Mouse (Mus musculus) kidney, adult 9 months (tissue): ENCODE results near the gene C1ql2.

Source experiments
- DNase-seq: peaks from one replicate; pipeline ENCODE4 v3.0.0; 2022

Gene C1ql2

DNA sequence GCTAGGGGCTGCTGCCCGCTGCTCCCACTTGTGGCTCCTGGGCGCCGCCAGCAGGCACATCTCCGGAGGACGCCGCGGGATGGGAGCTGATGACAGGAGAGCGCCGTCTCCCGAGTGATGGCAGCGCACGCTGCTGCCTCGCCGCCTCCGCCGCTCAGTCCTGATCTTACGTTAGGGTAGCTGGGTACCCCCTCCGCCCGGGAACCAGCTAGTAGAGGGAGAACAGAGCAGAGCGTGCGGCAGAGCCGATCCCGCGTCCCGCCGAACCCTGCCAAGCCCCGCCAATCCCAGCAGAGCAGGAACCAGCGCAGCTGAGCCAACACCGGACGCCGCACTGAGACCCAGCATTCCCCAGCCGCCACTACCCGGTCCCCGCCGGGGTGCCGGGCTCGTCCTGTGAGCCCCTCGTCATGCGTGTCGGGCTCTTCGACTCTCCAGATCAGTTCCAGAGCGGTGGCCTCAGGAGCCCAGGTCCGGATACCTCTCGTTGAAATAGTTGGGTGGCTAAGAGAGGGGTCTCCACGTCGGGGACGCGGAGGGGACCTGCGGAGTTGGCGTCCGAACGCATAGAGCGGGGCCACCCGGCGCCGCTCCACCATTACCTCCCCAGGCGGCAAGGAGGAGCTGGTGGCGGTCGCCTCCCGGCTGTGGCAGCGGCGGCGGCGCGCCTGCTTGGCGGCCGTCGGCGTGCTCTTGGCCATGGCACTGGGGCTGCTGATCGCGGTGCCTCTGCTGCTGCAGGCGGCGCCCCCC lies at the start of gene C1ql2:
TSS of gene C1ql2 (plus strand) at position 164 of the 753 bp plus-strand sequence.
- DNase-seq, result no peak

DNA sequence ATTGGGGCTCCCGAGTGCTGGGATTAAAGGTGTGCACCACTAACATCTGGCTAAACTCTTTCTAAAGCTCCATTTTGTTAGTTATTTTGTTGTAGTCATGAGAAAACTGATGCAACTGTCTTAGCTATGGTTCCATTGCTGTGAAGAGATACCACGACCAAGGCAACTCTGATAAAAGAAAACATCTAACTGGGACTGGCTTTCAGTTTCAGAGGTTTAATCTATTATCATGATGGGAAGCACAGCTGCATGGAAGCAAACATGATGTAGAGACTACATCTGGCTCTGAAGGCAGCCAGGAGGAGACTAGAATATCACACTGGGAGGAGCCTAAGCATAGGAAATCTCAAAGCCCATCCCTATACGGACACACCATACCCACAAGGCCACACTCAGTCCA lies 48.7 kb upstream of the C1ql2 start:
- DNase-seq, result no peak

DNA sequence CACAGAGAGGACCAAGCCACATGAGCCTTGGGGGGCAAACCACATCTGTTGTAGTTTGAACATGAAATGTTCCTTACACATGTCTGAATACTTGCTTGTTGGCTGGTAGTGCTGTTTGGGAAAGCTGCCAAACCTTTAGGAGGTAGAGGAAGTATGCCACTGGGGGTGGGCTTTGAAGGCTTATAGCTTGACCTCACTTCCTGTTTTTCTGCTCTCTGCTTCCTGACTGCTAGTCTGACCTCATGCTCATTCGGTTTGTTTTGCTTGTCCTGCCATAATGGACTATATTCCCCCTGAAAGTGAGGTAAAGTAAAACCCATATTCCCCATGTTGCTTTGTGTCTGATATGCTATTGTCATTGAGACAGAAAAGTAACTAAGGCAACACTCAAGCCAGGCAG lies 46.6 kb upstream of the C1ql2 start:
- DNase-seq, result no peak

DNA sequence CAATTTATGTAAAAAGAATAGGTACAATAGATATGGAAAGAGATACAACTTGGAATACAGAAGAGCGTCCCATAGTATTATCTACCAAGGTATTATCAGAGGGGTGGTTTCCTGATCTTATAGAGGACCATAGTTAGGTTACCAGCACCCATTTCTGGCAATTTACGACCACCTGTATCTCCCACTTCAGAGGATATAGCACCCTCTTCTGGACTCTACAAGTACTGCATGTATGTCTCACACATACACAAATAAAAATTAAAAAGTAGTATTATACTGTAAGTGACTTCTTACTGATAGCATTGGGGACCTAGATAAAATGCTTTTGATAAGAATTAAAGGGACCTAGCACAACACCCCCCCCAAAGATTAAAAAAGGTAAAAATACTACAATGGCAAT lies 43.4 kb upstream of the C1ql2 start:
- DNase-seq, result no peak

DNA sequence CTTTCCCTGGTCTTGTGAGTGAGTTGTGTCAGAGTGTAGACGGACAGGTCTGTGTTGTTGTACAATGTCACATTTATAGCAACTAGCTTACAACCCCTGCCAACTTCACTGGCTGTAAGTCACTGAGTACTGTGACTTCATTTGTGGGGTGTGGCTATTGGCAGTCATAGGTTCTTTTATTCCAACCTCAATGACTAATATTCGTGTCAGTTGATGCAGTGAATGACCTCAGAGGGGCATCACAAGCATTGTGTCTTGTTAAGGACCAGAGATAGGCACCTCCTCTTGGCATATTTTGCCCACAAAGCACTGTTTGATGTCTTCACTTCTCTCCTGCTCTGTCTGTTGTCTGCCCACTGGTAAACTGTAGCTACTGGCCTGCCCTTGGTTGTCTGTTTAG lies 34.6 kb upstream of the C1ql2 start:
- no peak for DNase-seq

DNA sequence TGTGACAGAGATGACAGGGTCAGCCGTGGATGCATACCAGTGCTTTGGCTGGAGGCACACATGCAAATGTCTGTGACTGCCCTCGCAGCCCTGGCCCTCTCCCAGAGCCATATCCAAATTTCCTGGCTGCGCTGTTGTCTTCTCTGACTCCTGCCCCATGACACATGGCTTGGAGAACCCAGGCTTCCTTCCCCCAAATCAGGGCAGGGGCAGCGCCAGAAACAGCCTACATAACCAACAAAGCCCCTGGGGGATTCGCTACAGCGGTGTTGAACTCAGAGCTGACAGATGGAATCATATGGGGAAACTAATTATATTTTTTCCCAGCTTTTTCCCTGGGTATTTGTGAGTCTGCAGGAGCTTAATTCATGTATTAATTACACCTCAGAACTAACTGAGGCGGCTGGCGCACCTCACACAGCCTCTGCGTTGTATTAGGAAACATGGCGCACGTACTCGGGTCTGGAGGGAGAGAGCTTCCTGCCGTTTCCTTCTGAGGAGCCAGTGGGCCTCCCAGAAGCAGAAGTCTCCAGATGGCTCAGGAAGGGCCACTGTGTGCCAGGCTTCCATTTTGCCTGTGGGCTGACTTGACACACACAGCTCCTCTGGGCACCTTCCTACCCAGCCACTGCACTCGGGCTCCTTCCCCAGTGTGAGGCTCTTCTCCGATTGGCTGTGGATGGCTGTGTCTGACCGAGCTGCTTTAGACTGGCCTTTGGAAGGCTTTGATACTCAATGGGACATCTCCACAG lies 18.9 kb upstream of the C1ql2 start:
- no peak for DNase-seq

DNA sequence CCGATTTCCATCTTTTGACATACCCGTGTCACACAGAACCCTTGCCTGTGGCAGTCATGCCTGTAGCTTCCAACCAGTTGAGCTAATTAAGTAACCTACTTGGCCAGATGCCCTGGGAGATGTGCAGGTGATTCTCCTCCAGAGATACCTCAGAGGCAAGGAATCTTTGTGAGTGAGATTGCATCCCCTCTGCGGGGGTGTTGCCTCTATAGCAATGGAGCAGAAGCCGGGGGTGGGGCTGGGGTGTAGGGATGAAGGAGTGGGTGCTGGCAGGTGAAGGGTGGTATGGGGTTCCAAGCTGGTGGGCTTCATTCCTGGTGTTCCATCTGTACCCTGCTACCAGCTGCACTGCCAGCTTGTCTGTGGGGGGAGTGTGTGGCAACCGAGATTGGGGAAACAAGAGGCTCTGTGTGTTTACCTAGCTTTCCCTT lies 17.2 kb upstream of the C1ql2 start:
- DNase-seq, result no peak

DNA sequence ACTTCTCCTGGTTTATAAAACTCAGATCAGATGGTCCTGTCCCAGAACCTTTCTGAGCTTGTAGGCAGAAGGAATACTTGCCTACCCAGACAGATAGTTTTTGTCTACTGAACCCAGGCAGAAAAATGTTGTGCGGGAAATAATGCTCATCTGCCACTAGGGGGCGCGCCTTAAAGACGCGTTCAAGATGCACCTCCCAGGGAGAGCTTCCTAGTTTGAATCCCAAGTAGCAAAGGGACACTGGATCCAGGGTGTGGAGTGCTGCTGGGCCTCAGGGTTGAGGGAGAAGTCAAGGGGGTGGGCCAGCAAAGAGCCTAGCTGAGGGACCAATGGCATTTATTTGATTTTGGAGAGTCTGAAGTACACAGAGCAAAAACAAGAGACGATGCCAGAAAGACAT lies 12.7 kb upstream of the C1ql2 start:
- DNase-seq, result peak; percentile 35

DNA sequence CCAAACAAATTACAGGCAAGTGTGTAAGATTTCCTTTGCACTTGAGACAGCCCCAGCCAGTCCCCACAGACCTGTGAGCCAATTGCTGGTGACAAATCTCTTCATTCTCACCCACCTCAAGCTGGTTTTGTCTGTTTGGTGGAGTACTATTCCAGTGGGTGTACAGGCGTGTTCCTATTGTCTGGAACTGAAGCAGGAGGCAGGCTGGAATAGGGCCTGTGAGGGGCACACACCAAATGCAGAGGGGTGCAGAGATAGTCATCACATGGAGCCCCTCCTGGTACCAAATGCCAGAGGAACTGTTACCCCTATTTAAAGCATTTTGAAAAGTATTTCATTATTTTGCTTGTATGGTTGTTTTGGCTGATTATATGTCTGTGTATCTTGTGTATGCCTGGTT lies 12.2 kb upstream of the C1ql2 start:
- no peak for DNase-seq

DNA sequence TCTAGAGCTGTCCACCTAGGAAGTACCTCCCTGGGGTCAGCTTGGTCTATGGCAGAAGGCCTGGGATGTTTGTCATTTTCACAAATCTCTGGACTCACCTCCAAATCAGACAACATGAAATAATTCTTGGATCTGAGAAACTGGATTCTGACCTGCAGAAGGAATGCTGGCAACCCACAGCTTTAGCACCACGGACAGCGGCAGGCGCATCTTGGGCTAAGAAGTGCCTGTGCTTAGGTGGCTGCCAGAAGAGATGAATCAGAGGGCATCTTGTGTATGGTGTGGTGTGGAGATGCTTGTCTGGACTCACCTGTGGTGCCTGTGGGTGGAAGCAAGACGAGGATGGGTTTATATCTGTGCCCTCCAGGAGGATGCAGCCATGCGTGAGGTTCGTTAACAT lies 8.5 kb upstream of the C1ql2 start:
- DNase-seq, result peak; percentile 41

DNA sequence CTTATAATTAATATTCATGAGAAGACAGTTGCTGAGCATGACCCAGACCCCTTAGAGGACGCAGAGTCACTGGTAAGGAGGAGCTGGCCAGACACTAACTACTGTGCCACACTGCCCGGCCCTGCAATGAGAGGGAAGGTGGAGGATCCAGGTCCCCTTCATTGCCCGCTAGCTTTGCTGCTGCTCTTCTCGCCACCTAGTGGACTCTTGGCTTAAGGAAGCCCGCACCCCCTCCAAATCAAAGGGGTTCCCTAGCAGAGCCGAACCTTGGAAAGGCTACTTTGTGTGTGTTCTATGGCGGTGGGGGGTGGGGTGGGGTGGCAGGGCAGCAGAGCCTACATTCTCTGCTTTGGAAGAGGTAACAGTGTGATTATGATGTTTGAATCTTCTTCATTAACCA lies 2.4 kb upstream of the C1ql2 start:
- DNase-seq, result no peak

DNA sequence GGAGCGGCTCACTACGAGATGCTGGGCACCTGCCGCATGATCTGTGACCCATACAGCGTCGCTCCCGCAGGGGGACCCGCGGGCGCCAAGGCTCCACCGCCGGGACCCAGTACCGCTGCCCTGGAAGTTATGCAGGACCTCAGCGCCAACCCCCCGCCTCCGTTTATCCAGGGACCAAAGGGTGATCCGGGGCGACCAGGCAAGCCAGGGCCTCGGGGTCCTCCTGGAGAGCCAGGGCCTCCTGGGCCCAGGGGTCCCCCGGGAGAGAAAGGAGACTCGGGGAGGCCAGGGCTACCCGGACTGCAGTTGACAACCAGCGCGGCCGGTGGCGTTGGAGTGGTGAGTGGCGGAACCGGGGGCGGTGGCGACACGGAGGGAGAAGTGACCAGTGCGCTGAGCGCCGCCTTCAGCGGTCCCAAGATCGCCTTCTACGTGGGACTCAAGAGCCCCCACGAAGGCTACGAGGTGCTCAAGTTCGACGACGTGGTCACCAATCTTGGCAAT lies 842 bp downstream of the C1ql2 start:
- DNase-seq, result no peak

DNA sequence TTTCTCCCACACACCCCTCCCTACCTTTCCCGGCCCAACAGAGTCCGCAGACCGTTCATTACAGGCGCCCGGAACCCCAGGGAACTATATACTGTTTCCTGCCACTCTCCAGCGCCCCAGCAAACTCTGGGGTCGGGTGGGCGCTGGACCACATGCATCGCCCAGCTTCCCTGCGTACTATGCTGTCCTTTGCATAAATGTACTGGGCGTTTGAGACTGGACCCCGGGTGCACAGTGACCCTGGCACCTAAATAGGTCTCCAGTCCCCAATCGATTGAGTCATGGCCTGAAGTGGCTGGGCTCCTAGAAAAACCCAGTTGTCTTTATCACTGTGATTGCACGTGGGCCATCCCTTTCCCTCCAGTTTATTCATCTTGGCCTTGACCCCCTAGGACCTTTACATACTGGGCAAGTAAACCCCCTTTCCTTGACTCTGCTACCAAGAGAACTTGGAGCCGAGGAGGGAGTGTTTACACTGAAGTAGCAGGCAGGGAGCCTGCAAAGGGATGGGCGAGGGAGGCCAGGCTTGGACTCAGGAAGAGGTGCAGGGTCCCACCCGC lies 1.5 kb downstream of the C1ql2 start:
- DNase-seq, result no peak

DNA sequence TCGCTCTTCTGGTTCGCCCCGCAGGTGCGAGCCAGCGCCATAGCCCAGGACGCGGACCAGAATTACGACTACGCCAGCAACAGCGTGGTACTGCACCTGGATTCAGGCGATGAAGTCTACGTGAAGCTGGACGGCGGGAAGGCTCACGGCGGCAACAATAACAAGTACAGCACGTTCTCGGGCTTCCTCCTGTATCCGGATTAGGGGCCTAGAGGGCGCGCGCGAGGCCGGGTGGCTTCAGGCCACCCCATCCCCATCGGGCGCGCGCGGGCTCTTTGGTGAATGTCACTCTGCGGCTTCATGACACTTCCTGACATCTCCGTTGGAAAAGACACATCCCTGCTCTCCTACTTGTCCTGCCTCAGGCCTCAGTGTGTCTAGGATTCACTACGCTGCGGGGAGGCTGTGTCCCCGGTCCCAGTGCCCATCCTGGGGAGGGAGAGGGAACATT lies 2.0 kb downstream of the C1ql2 start:
- no peak for DNase-seq

DNA sequence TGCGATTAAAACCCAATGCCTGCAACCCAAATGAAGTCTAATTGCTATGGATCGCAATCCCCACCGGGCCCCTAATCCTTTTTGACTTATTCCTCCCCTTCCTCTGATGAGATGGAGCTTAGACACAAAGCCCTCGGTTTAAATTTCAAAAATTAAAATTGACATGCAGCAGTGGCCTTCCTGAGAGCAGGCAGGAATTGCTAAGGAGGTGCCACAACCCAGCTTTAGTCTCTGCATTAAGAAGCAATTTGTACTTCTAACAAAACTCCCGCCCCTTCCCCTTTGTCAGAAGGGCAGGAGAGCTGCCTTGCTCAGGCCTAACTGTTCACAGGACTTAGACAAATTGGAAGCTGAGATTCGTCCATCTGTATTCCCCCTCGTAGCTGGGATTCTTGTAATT lies 4.6 kb downstream of the C1ql2 start:
- no peak for DNase-seq

DNA sequence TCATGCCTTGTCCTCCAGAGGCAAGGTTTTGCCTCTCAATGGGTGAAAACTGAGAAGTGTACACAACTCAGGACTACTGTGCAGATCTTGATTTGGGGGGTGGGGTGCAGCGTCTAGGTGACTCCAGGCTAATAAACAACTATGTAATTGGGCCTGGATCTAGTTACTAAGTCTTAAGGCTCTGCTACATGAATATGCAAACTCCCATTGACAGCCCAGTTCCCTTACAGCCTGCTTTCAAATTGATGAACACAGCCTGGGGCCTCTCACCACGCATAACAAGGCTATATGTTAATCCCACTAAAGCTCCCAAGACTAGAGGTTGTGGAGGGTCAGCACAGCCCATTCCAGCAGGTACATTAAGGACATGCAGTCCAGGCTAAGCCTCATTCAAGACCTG lies 14.0 kb downstream of the C1ql2 start:
- DNase-seq, result no peak

DNA sequence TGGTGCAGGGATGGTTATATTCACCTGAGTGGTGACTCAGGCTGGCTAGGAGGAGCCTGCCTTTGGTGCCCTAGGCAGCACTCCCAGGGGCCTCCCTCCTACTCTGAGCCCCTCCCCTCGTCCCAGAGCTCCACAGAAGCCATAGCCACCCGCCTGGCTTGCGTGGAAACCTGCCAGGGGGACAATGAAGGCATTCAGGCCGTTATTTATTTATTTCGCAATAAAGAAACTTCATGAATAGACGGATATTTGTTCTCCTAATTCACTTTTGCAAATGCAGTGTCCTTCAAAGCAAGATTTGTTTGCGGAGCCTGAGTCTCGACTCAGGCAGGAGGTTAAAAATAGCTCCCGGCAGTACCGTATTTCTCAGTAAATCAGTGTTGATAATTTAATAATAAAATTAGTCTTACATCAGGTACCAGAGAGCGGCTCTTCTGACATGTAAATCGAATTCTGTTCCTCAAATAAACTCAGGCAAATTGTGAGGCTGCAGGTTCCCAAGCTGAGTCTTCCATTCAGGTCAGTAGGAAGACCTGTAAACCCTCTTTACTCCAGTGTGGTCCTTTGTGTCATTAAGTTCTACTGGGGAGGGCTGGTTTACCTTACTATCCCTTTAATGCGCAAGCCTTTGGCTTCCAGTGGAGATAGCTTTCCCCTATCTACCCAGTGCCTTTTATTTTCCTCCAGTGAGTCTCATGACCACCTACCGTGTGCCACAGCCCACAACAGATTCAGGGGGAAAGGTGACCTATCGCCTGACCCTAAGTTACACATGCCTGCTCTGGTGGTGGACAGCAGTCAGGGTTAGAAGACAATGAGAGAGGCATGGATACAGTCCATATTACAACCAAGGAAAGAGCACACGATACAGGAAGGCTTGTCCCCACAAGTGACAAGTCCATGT lies 17.2 kb downstream of the C1ql2 start:
- no peak for DNase-seq

DNA sequence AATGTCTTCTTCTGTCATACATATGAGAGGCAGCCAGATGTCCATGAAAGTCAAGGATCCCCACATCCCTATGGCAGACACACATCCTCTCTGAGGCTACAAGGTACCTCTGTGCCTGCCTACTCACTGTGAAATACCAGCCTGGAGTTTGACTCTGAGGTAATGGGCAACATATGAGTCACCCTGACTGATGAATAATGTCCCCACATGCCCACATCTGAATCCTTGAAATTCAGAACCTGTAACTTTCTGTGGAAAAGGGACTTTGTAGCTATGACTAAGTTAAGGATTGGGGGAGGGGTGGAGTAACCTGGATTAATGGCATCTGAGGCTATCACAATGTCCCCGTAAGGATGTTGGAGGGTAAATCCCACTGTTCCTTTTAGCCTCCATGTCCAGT lies 23.3 kb downstream of the C1ql2 start:
- DNase-seq, result no peak

DNA sequence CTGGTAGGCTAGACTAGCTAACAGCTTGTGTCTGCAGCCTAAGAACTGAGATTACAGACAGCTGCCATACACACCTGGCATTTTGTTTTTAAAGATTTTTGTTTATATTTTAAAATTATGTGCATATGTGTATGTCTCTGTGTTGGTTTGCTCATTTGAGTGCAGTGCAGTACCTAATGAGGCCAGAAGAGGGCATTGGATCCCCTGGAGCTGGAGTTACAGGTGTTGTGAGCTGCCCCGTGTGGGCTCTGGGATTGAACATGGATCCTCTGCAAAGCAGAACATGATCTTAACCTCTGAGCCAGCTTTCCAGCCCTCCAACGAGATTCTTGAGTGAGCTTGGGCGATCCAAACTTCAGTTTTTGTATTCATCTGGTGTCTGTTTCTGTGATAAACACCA lies 27.8 kb downstream of the C1ql2 start:
- no peak for DNase-seq

DNA sequence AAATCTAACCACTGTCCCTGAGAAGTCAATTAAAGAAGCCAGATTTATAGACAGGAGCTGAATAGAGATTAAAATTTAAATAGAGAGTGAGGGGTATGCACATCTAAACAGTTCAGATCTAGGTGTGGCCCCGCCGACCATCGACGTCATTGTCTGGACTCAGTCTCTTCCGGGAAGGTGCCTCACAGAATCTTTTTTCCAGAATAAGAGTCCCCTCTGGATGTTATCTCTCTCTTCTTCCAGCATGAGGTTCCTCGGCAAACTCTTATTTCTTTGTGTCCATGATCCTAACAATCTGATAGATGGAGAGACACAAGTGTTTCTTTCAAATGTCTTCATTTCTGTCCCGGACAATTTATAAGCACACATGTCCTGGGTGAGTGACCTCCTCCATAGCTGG lies 33.7 kb downstream of the C1ql2 start:
- DNase-seq, result no peak

DNA sequence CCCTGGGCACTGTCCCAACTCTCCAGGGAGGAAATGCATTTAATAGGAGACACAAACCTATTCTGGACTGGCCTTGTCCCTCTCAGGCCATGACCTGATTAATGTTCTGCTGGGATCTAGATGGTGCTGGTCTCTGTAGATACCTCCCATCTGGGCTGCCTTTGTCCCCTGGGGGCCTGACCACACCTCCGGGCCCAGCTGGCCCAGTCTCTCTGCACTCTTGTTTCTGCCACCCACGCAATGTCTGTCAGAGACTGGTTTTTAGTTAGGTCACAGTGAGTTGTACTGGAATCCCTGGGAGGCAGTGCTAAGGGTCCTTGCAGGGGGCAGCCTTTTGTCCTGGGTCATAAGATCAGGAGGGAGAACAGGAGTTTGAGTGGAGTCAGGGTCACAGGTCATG lies 34.5 kb downstream of the C1ql2 start:
- DNase-seq, result no peak

DNA sequence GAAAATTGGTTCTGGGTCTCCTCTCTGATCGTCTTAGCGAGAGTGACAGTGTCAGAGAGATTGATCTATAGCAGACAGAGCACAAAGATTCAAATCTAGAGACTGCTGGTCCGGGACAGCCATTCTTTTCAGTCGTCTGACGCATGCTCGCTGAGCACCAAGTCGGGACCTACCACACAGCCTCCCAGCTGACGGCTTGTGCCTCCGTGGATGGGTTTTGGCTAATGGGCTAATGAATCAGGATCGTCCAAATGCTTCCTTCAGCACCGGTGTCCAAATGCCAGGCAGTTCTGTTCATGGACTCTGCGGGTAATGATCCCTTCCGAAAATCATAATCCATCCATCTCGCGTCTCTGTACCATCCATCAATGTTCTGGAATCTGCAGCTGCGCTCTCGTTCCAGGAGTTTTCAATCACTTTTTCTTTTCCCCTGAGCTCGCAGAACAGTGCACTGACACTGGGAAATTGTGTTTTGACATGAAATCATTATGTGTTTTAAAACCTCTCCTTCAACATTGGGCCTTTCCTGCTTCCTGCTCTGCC lies 44.7 kb downstream of the C1ql2 start:
- DNase-seq, result no peak

DNA sequence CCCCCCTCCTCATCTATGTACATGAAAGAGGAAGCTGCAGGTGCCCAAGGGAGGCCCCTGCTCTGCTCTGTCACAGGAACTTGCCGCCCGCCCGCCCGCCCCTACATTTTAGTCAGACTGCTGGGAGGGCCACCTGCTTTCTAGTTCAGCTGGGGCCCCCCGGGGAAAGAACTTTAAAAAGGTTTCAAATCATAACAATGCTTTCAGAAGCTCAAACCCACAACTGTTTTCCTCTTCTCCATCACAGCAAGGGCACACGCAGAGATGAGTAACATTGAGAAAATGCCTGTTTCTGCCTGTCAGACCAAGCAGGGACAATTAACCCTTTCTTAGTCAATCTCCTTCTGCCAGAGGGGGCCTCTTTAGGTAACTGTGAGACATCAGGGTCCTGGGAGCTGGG lies 49.4 kb downstream of the C1ql2 start:
- no peak for DNase-seq
